Mouse (Mus musculus): Measurements from ENCODE around the gene Afap1l2. TPM values are rescaled to one million over a fixed set of nuclear protein-coding genes. Genes with fewer than 3 reads are reported as not detected.

The Afap1l2 gene
- 3.7 and 4.1 TPM in 2 replicates for polyA plus RNA-seq (2021; fragmentation: Nextera tagmentation)
- long read RNA-seq, experiment 1, partial matches to known transcripts = 1 of 8 reads
- long read RNA-seq, experiment 1, other reads (novel, unspliced or antisense) = 3 of 8 reads
- long read RNA-seq, experiment 2, transcript Afap1l2-202 (19 exons, 3,531 nt) = major isoform, 27 of 55 reads
- long read RNA-seq, experiment 2, transcript Afap1l2-201 (20 exons, 3,597 nt) = minor isoform, 5 of 55 reads
- long read RNA-seq, experiment 2, partial matches to known transcripts = 7 of 55 reads
- long read RNA-seq, experiment 2, other reads (novel, unspliced or antisense) = 16 of 55 reads

GRCm38 (mm10) chr19:57007781-57008710 lies at the start of gene Afap1l2:
Gene Afap1l2, minus strand, starts transcription at chr19:57008228.

GRCm38 (mm10) chr19:56873816-56874600 lies 134.0 kb downstream of the Afap1l2 start, which contains the start of gene Vwa2:
Gene Vwa2, plus strand, starts transcription at chr19:56874249.

Other genes with a start within 250 kb of the Afap1l2 start
- 17.0 and 18.4 TPM in 2 replicates for gene Ccdc186, start 186.0 kb downstream of the Afap1l2 start, polyA plus RNA-seq (2021; fragmentation: Nextera tagmentation)
- gene Tdrd1, start 182.0 kb downstream of the Afap1l2 start, polyA plus RNA-seq (2021; fragmentation: Nextera tagmentation) = 0.08 and 0.13 TPM in 2 replicates
- gene Vwa2, start 134.0 kb downstream of the Afap1l2 start, polyA plus RNA-seq (2021; fragmentation: Nextera tagmentation) = not detected in 2 replicates